Mouse (Mus musculus): ENCODE measurements around the gene Cntfr. TPM values are rescaled to one million over a fixed set of nuclear protein-coding genes. Genes with fewer than 3 reads are reported as not detected.

The Cntfr gene
- polyA plus RNA-seq, 1 experiment: 10.7 TPM

GRCm38 (mm10) chr4:41679291-41679690, 17.6 kb downstream of the Cntfr start:
- no peak for DNase-seq (ENCODE audit: low read depth)

GRCm38 (mm10) chr4:41678863-41679262, 18.0 kb downstream of the Cntfr start:
- no peak for DNase-seq (ENCODE audit: low read depth)

GRCm38 (mm10) chr4:41677006-41677629, 19.8 kb downstream of the Cntfr start:
- DNase-seq (ENCODE audit: low read depth): no peak

- DNase-seq (ENCODE audit: low read depth): no peak
These were observed 20.5 kb downstream of the Cntfr start for GRCm38 (mm10) chr4:41676248-41677005.

GRCm38 (mm10) chr4:41673186-41673585, 23.7 kb downstream of the Cntfr start:
- DNase-seq (ENCODE audit: low read depth): no peak

- no peak for DNase-seq (ENCODE audit: low read depth)
These were observed 24.3 kb downstream of the Cntfr start for GRCm38 (mm10) chr4:41672522-41672963.

GRCm38 (mm10) chr4:41671963-41672480, 24.9 kb downstream of the Cntfr start:
- no peak for DNase-seq (ENCODE audit: low read depth)

GRCm38 (mm10) chr4:41671500-41671899, 25.4 kb downstream of the Cntfr start:
- no peak for DNase-seq (ENCODE audit: low read depth)

- DNase-seq (ENCODE audit: low read depth): no peak
These were observed 26.1 kb downstream of the Cntfr start for GRCm38 (mm10) chr4:41670836-41671235.

GRCm38 (mm10) chr4:41666646-41667045, 30.2 kb downstream of the Cntfr start:
- DNase-seq (ENCODE audit: low read depth): no peak

GRCm38 (mm10) chr4:41665009-41665675, 31.7 kb downstream of the Cntfr start:
- DNase-seq (ENCODE audit: low read depth): no peak

GRCm38 (mm10) chr4:41664533-41664932, 32.4 kb downstream of the Cntfr start:
- no peak for DNase-seq (ENCODE audit: low read depth)

- no peak for DNase-seq (ENCODE audit: low read depth)
These were observed 33.3 kb downstream of the Cntfr start for GRCm38 (mm10) chr4:41663614-41664013.

- DNase-seq (ENCODE audit: low read depth): no peak
These were observed 34.2 kb downstream of the Cntfr start for GRCm38 (mm10) chr4:41662723-41663122.

- no peak for DNase-seq (ENCODE audit: low read depth)
These were observed 35.9 kb downstream of the Cntfr start for GRCm38 (mm10) chr4:41660851-41661430.

GRCm38 (mm10) chr4:41659556-41659955, 37.3 kb downstream of the Cntfr start:
- DNase-seq (ENCODE audit: low read depth): no peak

GRCm38 (mm10) chr4:41658566-41659384, 38.1 kb downstream of the Cntfr start:
- no peak for DNase-seq (ENCODE audit: low read depth)

- DNase-seq (ENCODE audit: low read depth): no peak
These were observed 41.4 kb downstream of the Cntfr start for GRCm38 (mm10) chr4:41655525-41655924.

- no peak for DNase-seq (ENCODE audit: low read depth)
These were observed 42.7 kb downstream of the Cntfr start for GRCm38 (mm10) chr4:41654217-41654616.

GRCm38 (mm10) chr4:41653730-41654129, 43.2 kb downstream of the Cntfr start:
- DNase-seq (ENCODE audit: low read depth): no peak

- no peak for DNase-seq (ENCODE audit: low read depth)
These were observed 43.6 kb downstream of the Cntfr start for GRCm38 (mm10) chr4:41653296-41653695.
